Mouse (Mus musculus): ENCODE results near the gene Dclk1.

GRCm38 (mm10) chr3:55223862-55224261 is 18.3 kb upstream of the Dclk1 start:
- TF ChIP-seq CTCF (IDR thresholded peaks at IDR 0.05; ENCODE audit: low read depth) (no peak), EP300 (optimal IDR thresholded peaks at IDR 0.05) (no peak)
